Mouse (Mus musculus): Measurements from ENCODE around the gene Ppp6r2. TPM values are rescaled to one million over a fixed set of nuclear protein-coding genes. Genes with fewer than 3 reads are reported as not detected.

Gene Ppp6r2
- polyA plus RNA-seq, 1 experiment from 2014 or later: 71.7 TPM

- no peak overlapping the region for H3K9ac ChIP-seq
- ATAC-seq: no peak
- WGBS: 92% methylated on average over 2 of the region's 2 CpGs
- H3K27me3 ChIP-seq: no peaks in the 10 kb centered on the region
- H3K36me3 ChIP-seq (ENCODE audit: poor library complexity, severe bottlenecking): peaks cover 97% of the 10 kb centered on the region
- H3K4me3 ChIP-seq: no peak overlapping the region
- no peaks in the 10 kb centered on the region for H3K9me3 ChIP-seq (replicated peaks)
- H3K4me2 ChIP-seq: no peak overlapping the region
- no peaks in the 10 kb centered on the region for H3K4me1 ChIP-seq
- H3K27ac ChIP-seq: no peak overlapping the region
Observed at GRCm38 (mm10) chr15:89297695-89298094, 86.3 kb downstream of the Ppp6r2 start.

GRCm38 (mm10) chr15:89300180-89300579, 88.8 kb downstream of the Ppp6r2 start:
- no peaks in the 10 kb centered on the region for H3K9me3 ChIP-seq (replicated peaks)
- H3K27ac ChIP-seq: no peak overlapping the region
- H3K36me3 ChIP-seq (ENCODE audit: poor library complexity, severe bottlenecking): peaks cover 97% of the 10 kb centered on the region
- H3K4me1 ChIP-seq: no peaks in the 10 kb centered on the region
- H3K4me2 ChIP-seq: no peak overlapping the region
- no peaks in the 10 kb centered on the region for H3K27me3 ChIP-seq
- H3K9ac ChIP-seq: no peak overlapping the region
- no peak for ATAC-seq
- WGBS: 92% methylated on average over 13 of the region's 13 CpGs
- H3K4me3 ChIP-seq: no peak overlapping the region

GRCm38 (mm10) chr15:89300600-89300999, 89.2 kb downstream of the Ppp6r2 start:
- 96% methylated on average over 8 of the region's 8 CpGs for WGBS
- Histone ChIP-seq H3K9me3 (replicated peaks) (no peaks in the 10 kb centered on the region), H3K4me2 (no peak overlapping the region), H3K27me3 (no peaks in the 10 kb centered on the region), H3K4me1 (no peaks in the 10 kb centered on the region), H3K27ac (no peak overlapping the region), H3K4me3 (no peak overlapping the region), H3K9ac (no peak overlapping the region), H3K36me3 (ENCODE audit: poor library complexity, severe bottlenecking) (peaks cover 97% of the 10 kb centered on the region)
- ATAC-seq: no peak

- 72% methylated on average over 1 of the region's 1 CpGs for WGBS
- H3K27ac ChIP-seq: no peak overlapping the region
- peaks cover 65% of the 10 kb centered on the region for H3K36me3 ChIP-seq (ENCODE audit: poor library complexity, severe bottlenecking)
- no peak overlapping the region for H3K9ac ChIP-seq
- H3K9me3 ChIP-seq (replicated peaks): no peaks in the 10 kb centered on the region
- no peak overlapping the region for H3K4me3 ChIP-seq
- no peaks in the 10 kb centered on the region for H3K27me3 ChIP-seq
- H3K4me1 ChIP-seq: peaks cover 16% of the 10 kb centered on the region
- H3K4me2 ChIP-seq: no peak overlapping the region
- no peak for ATAC-seq
Observed at GRCm38 (mm10) chr15:89305966-89306365, 94.6 kb downstream of the Ppp6r2 start.

GRCm38 (mm10) chr15:89307461-89307860, 96.1 kb downstream of the Ppp6r2 start:
- H3K4me1 ChIP-seq: peaks cover 24% of the 10 kb centered on the region
- H3K27ac ChIP-seq: no peak overlapping the region
- WGBS: 93% methylated on average over 13 of the region's 13 CpGs
- H3K27me3 ChIP-seq: no peaks in the 10 kb centered on the region
- peaks cover 50% of the 10 kb centered on the region for H3K36me3 ChIP-seq (ENCODE audit: poor library complexity, severe bottlenecking)
- ATAC-seq: no peak
- H3K9ac ChIP-seq: no peak overlapping the region
- no peaks in the 10 kb centered on the region for H3K9me3 ChIP-seq (replicated peaks)
- H3K4me3 ChIP-seq: no peak overlapping the region
- no peak overlapping the region for H3K4me2 ChIP-seq

- WGBS: 88% methylated on average over 7 of the region's 7 CpGs
- H3K9me3 ChIP-seq (replicated peaks): no peaks in the 10 kb centered on the region
- H3K4me2 ChIP-seq: no peak overlapping the region
- no peak overlapping the region for H3K4me3 ChIP-seq
- ATAC-seq: no peak
- no peaks in the 10 kb centered on the region for H3K27me3 ChIP-seq
- peaks cover 39% of the 10 kb centered on the region for H3K36me3 ChIP-seq (ENCODE audit: poor library complexity, severe bottlenecking)
- no peak overlapping the region for H3K27ac ChIP-seq
- H3K9ac ChIP-seq: no peak overlapping the region
- peaks cover 36% of the 10 kb centered on the region for H3K4me1 ChIP-seq
Observed at GRCm38 (mm10) chr15:89308406-89309139, 97.2 kb downstream of the Ppp6r2 start.

GRCm38 (mm10) chr15:89309962-89310498, 98.7 kb downstream of the Ppp6r2 start:
- no peak for ATAC-seq
- Histone ChIP-seq H3K4me2 (no peak overlapping the region), H3K9ac (no peak overlapping the region), H3K27me3 (no peaks in the 10 kb centered on the region), H3K27ac (peak overlapping the region; percentile 28; the same call in 1 of the 2 replicates), H3K9me3 (replicated peaks) (no peaks in the 10 kb centered on the region), H3K4me1 (peaks cover 44% of the 10 kb centered on the region), H3K36me3 (ENCODE audit: poor library complexity, severe bottlenecking) (peaks cover 24% of the 10 kb centered on the region), H3K4me3 (no peak overlapping the region)
- 69% methylated on average over 6 of the region's 6 CpGs for WGBS

- WGBS: 80% methylated on average over 4 of the region's 4 CpGs
Observed at GRCm38 (mm10) chr15:89313359-89313758, 102.0 kb downstream of the Ppp6r2 start.

GRCm38 (mm10) chr15:89314107-89314506, 102.8 kb downstream of the Ppp6r2 start:
- Histone ChIP-seq H3K4me1 (peaks cover 40% of the 10 kb centered on the region), H3K9ac (peak overlapping the region; percentile 93), H3K9me3 (replicated peaks) (no peaks in the 10 kb centered on the region), H3K27ac (no peak overlapping the region), H3K36me3 (ENCODE audit: poor library complexity, severe bottlenecking) (no peaks in the 10 kb centered on the region), H3K4me3 (peak overlapping the region; percentile 95), H3K27me3 (no peaks in the 10 kb centered on the region), H3K4me2 (peak overlapping the region; percentile 91)
- no peak for ATAC-seq
- WGBS: 29% methylated on average over 3 of the region's 3 CpGs

More at GRCm38 (mm10) chr15:89313359-89313758, 102.0 kb downstream of the Ppp6r2 start:
- Histone ChIP-seq H3K4me2 (peak overlapping the region; percentile 91), H3K9me3 (replicated peaks) (no peaks in the 10 kb centered on the region), H3K27ac (no peak overlapping the region), H3K36me3 (ENCODE audit: poor library complexity, severe bottlenecking) (no peaks in the 10 kb centered on the region), H3K4me1 (peaks cover 44% of the 10 kb centered on the region), H3K4me3 (no peak overlapping the region), H3K27me3 (no peaks in the 10 kb centered on the region), H3K9ac (peak overlapping the region; percentile 93; the same call in 1 of the 2 replicates)
- no peak for ATAC-seq

GRCm38 (mm10) chr15:89314511-89315189, 103.3 kb downstream of the Ppp6r2 start:
- Histone ChIP-seq H3K4me2 (peak overlapping the region; percentile 91), H3K27ac (peak overlapping the region; percentile 25; the same call in 1 of the 2 replicates), H3K4me3 (peak overlapping the region; percentile 95), H3K4me1 (peaks cover 40% of the 10 kb centered on the region), H3K9ac (peak overlapping the region; percentile 93), H3K9me3 (replicated peaks) (no peaks in the 10 kb centered on the region), H3K36me3 (ENCODE audit: poor library complexity, severe bottlenecking) (no peaks in the 10 kb centered on the region), H3K27me3 (no peaks in the 10 kb centered on the region)
- WGBS: under 1% methylated on average over 58 of the region's 58 CpGs
- peak; percentile 36 for ATAC-seq

- 1% methylated on average over 37 of the region's 37 CpGs for WGBS
- H3K9ac ChIP-seq: peak within 1 kb of the TSS; percentile 93
- H3K4me3 ChIP-seq: peak within 1 kb of the TSS; percentile 95
- peak within 1 kb of the TSS; percentile 91 for H3K4me2 ChIP-seq
- no peaks in the 10 kb centered on the region for H3K36me3 ChIP-seq (ENCODE audit: poor library complexity, severe bottlenecking)
- H3K27ac ChIP-seq: peak within 1 kb of the TSS; percentile 25; the same call in 1 of the 2 replicates
- no peaks in the 10 kb centered on the region for H3K9me3 ChIP-seq (replicated peaks)
- H3K4me1 ChIP-seq: peaks cover 33% of the 10 kb centered on the region
- no peaks in the 10 kb centered on the region for H3K27me3 ChIP-seq
- ATAC-seq: peak; percentile 100
Observed at GRCm38 (mm10) chr15:89315190-89315731, 103.9 kb downstream of the Ppp6r2 start, which contains the start of gene Sbf1. TSS of gene Sbf1 (minus strand) at chr15:89315311.

- Histone ChIP-seq H3K4me1 (peaks cover 28% of the 10 kb centered on the region), H3K9ac (no peak overlapping the region), H3K4me3 (no peak overlapping the region), H3K4me2 (peak overlapping the region; percentile 91), H3K9me3 (replicated peaks) (no peaks in the 10 kb centered on the region), H3K27ac (no peak overlapping the region), H3K36me3 (ENCODE audit: poor library complexity, severe bottlenecking) (no peaks in the 10 kb centered on the region), H3K27me3 (0 out of 2 replicates have a peak, but pooled peaks cover 3% of the 10 kb centered on the region)
- no peak for ATAC-seq
- 71% methylated on average over 11 of the region's 11 CpGs for WGBS
Observed at GRCm38 (mm10) chr15:89316146-89316545, 104.8 kb downstream of the Ppp6r2 start.
